Mouse (Mus musculus) layer of hippocampus, adult 8-10 months (tissue): ENCODE measurements around the gene Ifitm6. TPM values are rescaled to one million over a fixed set of nuclear protein-coding genes. Genes with fewer than 3 reads are reported as not detected.
"Not testable (repeated sequence)": the region's sequence is repeated elsewhere in the genome, so short reads cannot be mapped to it uniquely, and the experiment has no call there.

Source experiments
- DNase-seq, 2 experiments: peaks; one replicate each; pipeline ENCODE4 v3.0.0; 2022; ENCODE audit warnings: low spot score in 2 of 2
- total RNA-seq, 4 experiments: library from RNA; stranded (reverse); gene quantifications; 2 replicates each; pipeline ENCODE4 v1.2.4; 2022

Ifitm6 gene
- total RNA-seq, 4 experiments from 2014 or later = 1.1 TPM; not detected in 3

DNA sequence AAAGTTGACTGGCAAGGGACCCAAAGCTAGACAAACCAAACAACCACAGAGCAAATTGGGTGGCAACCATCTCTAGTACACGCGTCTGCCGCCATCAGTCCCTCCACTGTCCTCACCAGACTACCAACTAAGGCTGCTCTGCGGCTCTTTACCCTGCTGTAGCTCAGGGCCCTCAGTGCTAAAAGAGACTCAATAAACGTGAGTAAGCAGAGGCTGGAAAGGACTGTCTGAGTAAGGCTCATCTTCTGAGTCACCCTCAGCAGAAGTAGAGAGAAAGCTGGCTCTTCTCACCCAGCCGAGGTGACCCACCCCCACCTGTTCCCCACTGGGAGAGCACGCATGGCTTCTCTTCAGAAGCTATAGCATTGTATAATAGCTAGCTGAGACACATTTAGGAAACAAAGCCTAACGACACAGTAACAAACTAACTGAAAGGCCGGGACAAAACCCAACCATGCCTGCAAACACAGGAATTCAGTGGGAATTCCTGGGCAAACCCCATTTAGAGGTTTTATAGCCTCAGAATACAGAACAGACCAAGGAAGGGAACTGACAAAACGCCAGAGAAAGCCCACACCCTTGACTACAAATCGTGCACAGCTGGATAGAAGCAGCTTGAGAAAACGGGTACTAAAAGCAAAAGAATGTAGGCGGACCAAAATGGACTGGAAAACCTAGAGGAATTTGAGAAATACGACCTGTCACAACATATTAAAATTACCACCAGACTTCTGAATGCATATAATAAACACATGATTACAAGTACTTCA is 44.1 kb downstream of the Ifitm6 start:
- DNase-seq = no peak

DNA sequence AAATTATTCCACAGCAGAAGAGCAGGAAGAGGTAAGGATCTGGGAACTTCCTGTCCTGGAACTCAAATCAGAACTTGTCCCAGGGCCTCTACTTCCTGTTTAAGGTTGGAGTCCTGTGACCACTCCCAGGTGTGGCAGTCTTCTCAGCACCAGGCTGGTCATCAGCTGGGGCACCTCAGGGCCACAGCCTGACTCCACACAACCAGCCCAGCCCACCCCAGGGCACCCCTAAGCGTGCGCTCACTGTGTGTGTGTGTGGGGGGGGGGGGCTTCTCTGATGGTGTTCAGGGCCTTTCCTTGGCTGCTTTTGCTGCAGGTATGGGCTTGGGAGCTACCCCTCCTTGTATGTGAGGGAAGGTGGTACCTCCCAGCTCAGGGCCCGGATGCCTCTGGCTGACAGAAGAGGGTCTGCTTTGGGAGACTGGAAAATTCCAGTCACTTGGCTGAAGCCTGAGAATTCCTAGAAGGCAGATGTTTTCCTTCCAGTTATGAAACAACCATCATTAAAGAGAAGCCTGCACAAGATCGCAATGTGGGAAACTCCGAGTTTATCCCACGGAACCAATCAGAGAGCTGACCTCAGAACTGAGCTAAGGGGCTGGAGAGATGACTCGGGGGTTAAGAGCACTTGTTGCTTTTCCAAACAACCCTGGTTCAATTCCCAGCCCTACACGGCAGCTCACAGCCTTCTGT is 46.1 kb downstream of the Ifitm6 start:
- DNase-seq = no peak

DNA sequence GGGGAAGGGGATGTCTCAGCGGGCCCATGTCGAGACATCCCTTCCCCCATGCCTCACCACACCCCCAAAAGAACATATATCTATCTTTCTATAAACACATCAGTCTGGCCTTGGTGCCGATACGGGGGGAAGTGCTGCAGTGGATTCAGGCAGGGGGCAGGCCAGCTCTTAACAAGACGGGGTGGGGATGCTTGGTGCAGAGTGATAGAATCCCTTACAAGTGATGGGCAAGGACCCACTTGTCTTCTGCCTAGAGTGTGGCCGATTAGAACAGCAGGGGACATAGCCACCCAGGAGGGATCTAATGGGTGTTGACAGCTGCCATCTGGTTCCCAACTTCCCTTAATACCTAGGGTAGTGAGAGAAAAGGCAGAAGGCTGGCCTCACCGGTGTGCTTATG is 46.8 kb downstream of the Ifitm6 start:
- DNase-seq = no peak

DNA sequence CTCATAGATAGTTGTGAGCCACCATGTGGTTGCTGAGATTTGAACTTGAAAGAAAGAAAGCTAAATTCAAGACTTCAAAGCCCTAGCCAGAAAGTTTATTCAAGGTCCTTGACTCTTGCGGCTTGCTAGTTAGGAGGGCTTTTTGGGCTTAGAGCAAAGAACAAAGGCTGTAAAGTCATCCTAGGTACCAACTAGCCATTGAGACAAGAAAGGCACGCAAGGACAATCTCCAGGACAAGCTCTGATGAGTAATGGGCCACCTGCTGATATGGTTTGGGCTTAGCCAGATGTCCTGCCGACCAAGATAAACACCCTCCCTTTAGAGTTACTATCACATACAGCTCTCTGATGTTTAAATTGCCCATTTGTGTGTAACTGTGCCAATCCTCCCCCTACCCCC is 49.0 kb downstream of the Ifitm6 start:
- DNase-seq = not testable (repeated sequence)

DNA sequence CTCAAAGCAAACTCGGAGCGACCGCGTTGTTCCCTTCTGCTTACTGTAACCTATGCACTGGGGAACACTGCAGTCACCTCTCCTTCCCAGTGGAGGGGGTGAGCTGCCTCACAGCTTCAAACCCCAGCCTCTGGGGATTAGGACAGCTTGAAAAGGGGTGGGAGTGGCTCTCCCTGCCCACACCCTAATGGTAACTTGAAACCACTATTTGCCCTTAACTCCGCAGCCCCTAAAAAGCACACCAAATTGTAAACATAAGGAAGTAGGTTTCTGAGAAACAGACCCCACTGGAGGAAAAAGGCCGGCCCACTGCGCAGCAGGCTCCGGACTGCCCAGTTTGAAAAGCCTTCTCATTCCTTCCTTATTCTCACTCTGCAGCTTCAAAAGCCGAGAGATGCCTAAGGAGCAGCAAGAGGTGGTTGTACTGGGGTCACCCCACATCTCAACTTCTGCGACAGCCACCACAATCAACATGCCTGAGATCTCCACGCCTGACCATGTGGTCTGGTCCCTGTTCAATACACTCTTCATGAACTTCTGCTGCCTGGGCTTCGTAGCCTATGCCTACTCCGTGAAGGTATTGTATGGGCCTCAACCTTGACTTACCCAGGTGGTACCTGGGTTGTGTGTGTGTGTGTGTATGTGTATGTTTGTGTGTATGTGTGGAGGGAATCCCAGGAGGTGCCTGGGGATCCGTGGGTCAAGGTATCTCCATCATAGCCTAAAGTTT is 49.7 kb downstream of the Ifitm6 start:
- no peak for DNase-seq

DNA sequence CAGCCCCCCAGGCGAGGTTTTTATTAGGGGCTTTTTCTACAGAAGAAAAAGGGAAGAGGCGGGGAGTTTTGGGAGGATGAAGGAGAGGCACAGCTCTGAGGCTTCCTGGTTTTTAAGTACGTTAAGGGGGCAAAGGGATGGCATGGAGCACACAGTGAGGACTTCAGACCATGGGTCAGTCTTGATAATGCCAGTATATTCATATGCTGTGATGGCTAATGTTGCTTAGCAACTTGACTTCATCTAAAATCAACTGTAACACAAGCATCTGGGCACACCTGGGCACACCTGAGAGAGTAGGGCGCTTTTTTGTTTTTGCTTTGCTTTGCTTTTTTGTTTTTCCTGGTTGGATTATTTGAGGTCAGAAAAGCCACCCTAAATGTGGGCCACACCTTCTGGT is 50.8 kb downstream of the Ifitm6 start, which contains the start of gene Ifitm1:
Gene Ifitm1, plus strand, starts transcription at position 301 of the 400 bp plus-strand sequence.
- no peak for DNase-seq

Other genes starting within 250 kb of the Ifitm6 start
- under 1 TPM in 3 of 4 experiments, not detected in 1; 0.43 to 0.72 (median 0.63) TPM for gene Syce1, start 230.1 kb downstream of the Ifitm6 start, total RNA-seq
- 10 to 100 TPM; 16.3 to 17.8 (median 16.7) TPM for gene Zfp941, start 195.7 kb downstream of the Ifitm6 start, total RNA-seq
- 1 to 10 TPM; 2.3 to 3.6 (median 2.6) TPM for gene Urah, start 182.9 kb downstream of the Ifitm6 start, total RNA-seq
- gene Scgb1c1, start 172.4 kb downstream of the Ifitm6 start, total RNA-seq = not detected
- gene Odf3, start 170.1 kb downstream of the Ifitm6 start, total RNA-seq = not detected
- 1 to 10 TPM in 1 of 4 experiments, under 1 TPM in 2, not detected in 1; 0.43 to 1.5 (median 0.85) TPM for gene Gm45785, start 161.6 kb downstream of the Ifitm6 start, total RNA-seq
- 10 to 100 TPM; 74.6 to 79.7 (median 77.3) TPM for gene Ric8a, start 161.0 kb downstream of the Ifitm6 start, total RNA-seq
- 10 to 100 TPM; 24.8 to 28.6 (median 26.2) TPM for gene Bet1l, start 160.3 kb downstream of the Ifitm6 start, total RNA-seq
- gene Psmd13, start 136.0 kb downstream of the Ifitm6 start, total RNA-seq = 100 to 1,000 TPM; 105 to 120 (median 119) TPM
- 10 to 100 TPM; 65.3 to 73.7 (median 70.3) TPM for gene Sirt3, start 135.6 kb downstream of the Ifitm6 start, total RNA-seq
- 1 to 10 TPM in 3 of 4 experiments, not detected in 1; 1.8 to 2.3 (median 1.9) TPM for gene Cox8b, start 117.5 kb downstream of the Ifitm6 start, total RNA-seq
- under 1 TPM; 0.49 to 0.64 (median 0.59) TPM for gene Nlrp6, start 97.0 kb downstream of the Ifitm6 start, total RNA-seq
- gene Pgghg, start 76.5 kb downstream of the Ifitm6 start, total RNA-seq = 1 to 10 TPM; 3.6 to 6.3 (median 4.9) TPM
- gene Ifitm5, start 67.6 kb downstream of the Ifitm6 start, total RNA-seq = not detected
- gene Gm45717, start 62.0 kb downstream of the Ifitm6 start, total RNA-seq = not detected
- gene Ifitm2, start 61.9 kb downstream of the Ifitm6 start, total RNA-seq = 10 to 100 TPM; 13.8 to 19.4 (median 17.2) TPM
- gene Ifitm1, start 50.7 kb downstream of the Ifitm6 start, total RNA-seq = 1 to 10 TPM; 2.5 to 5.1 (median 2.7) TPM
- gene Ifitm3, start 7.2 kb downstream of the Ifitm6 start, total RNA-seq = 10 to 100 TPM in 3 of 4 experiments, 1 to 10 TPM in 1; 9.0 to 40.6 (median 20.8) TPM
- not detected for gene Gm17387, start 11.2 kb upstream of the Ifitm6 start, total RNA-seq
- 10 to 100 TPM; 72.5 to 87.3 (median 78.8) TPM for gene B4galnt4, start 43.2 kb upstream of the Ifitm6 start, total RNA-seq
- gene Pkp3, start 60.3 kb upstream of the Ifitm6 start, total RNA-seq = not detected
- 1 to 10 TPM; 2.6 to 3.1 (median 2.9) TPM for gene Sigirr, start 82.6 kb upstream of the Ifitm6 start, total RNA-seq
- gene Ano9, start 99.9 kb upstream of the Ifitm6 start, total RNA-seq = not detected
- 10 to 100 TPM; 39.5 to 57.5 (median 54.0) TPM for gene Ptdss2, start 104.5 kb upstream of the Ifitm6 start, total RNA-seq
- gene Rnh1, start 154.9 kb upstream of the Ifitm6 start, total RNA-seq = 10 to 100 TPM; 37.5 to 49.4 (median 42.2) TPM
- 100 to 1,000 TPM; 181 to 211 (median 191) TPM for gene Hras, start 176.1 kb upstream of the Ifitm6 start, total RNA-seq
- gene Lrrc56, start 176.2 kb upstream of the Ifitm6 start, total RNA-seq = 1 to 10 TPM; 3.6 to 5.6 (median 5.1) TPM
- not detected for gene Lmntd2, start 196.2 kb upstream of the Ifitm6 start, total RNA-seq
- gene Rassf7, start 197.9 kb upstream of the Ifitm6 start, total RNA-seq = 1 to 10 TPM in 2 of 4 experiments, under 1 TPM in 2; 0.71 to 2.0 (median 1.00) TPM
- 10 to 100 TPM; 68.4 to 95.2 (median 79.3) TPM for gene Phrf1, start 210.9 kb upstream of the Ifitm6 start, total RNA-seq
- gene Irf7, start 248.6 kb upstream of the Ifitm6 start, total RNA-seq = 1 to 10 TPM in 2 of 4 experiments, under 1 TPM in 2; 0.85 to 3.8 (median 2.0) TPM